Mouse (Mus musculus) heart, adult 11 months (tissue): ENCODE data around the gene AC109138.7.

ENCODE experiments used
- DNase-seq: peaks from one replicate; pipeline ENCODE4 v3.0.0; 2022

AC109138.7 gene

GRCm38 (mm10) chr19:4193129-4193528 lies 21.0 kb upstream of the AC109138.7 start:
- DNase-seq, result peak; percentile 93

GRCm38 (mm10) chr19:4194021-4194724 lies 20.0 kb upstream of the AC109138.7 start:
- peak; percentile 91 for DNase-seq

GRCm38 (mm10) chr19:4194776-4195650 lies 19.1 kb upstream of the AC109138.7 start:
- DNase-seq, result peak; percentile 93

GRCm38 (mm10) chr19:4196048-4196447 lies 18.1 kb upstream of the AC109138.7 start:
- DNase-seq, result peak; percentile 91

GRCm38 (mm10) chr19:4196548-4196947 lies 17.6 kb upstream of the AC109138.7 start:
- DNase-seq, result peak; percentile 97

- no peak for DNase-seq
Measured at GRCm38 (mm10) chr19:4197180-4197579, 17.0 kb upstream of the AC109138.7 start.

- DNase-seq, result peak; percentile 100
Measured at GRCm38 (mm10) chr19:4201291-4201909, 12.8 kb upstream of the AC109138.7 start, which contains the start of gene Rad9a. TSS of gene Rad9a (minus strand) at chr19:4201662.

GRCm38 (mm10) chr19:4202149-4202548 lies 12.0 kb upstream of the AC109138.7 start:
- peak; percentile 92 for DNase-seq

- DNase-seq, result no peak
Measured at GRCm38 (mm10) chr19:4203148-4203547, 11.0 kb upstream of the AC109138.7 start.

- DNase-seq, result peak; percentile 93
Measured at GRCm38 (mm10) chr19:4203604-4204326, 10.4 kb upstream of the AC109138.7 start.

GRCm38 (mm10) chr19:4204889-4205288 lies 9.3 kb upstream of the AC109138.7 start:
- no peak for DNase-seq

- peak; percentile 97 for DNase-seq
Measured at GRCm38 (mm10) chr19:4206971-4207370, 7.2 kb upstream of the AC109138.7 start.

GRCm38 (mm10) chr19:4208563-4208962 lies 5.6 kb upstream of the AC109138.7 start:
- DNase-seq, result no peak

- DNase-seq, result no peak
Measured at GRCm38 (mm10) chr19:4211891-4212588, 2.1 kb upstream of the AC109138.7 start.

GRCm38 (mm10) chr19:4213524-4213974 lies 608 bp upstream of the AC109138.7 start:
- DNase-seq, result peak; percentile 95

- peak; percentile 93 for DNase-seq
Measured at GRCm38 (mm10) chr19:4214771-4215450, 754 bp downstream of the AC109138.7 start.

GRCm38 (mm10) chr19:4215451-4215840 lies 1.3 kb downstream of the AC109138.7 start:
- DNase-seq, result peak; percentile 93

GRCm38 (mm10) chr19:4216041-4216685 lies 2.0 kb downstream of the AC109138.7 start:
- peak; percentile 92 for DNase-seq

- DNase-seq, result no peak
Measured at GRCm38 (mm10) chr19:4217140-4217539, 3.0 kb downstream of the AC109138.7 start.

- no peak for DNase-seq
Measured at GRCm38 (mm10) chr19:4217855-4218254, 3.7 kb downstream of the AC109138.7 start.

- DNase-seq, result no peak
Measured at GRCm38 (mm10) chr19:4218293-4218692, 4.1 kb downstream of the AC109138.7 start.
